Mouse (Mus musculus) thymus, adult 2 months (tissue): ENCODE results near the gene A930009A15Rik.

Experiments used
- CTCF ChIP-seq: fragments of 200-500 bp; IDR thresholded peaks from 2 replicates; pipeline ENCODE4 v1.5.1; 2012; ENCODE audit warnings: mild to moderate bottlenecking, control low read depth, low read length, moderate library complexity, borderline replicate concordance; ENCODE audit not compliant: control insufficient read depth, poor library complexity, insufficient read depth; ENCODE audit errors: extremely low read depth
- POLR2A ChIP-seq: fragments of 200-500 bp; IDR thresholded peaks from 2 replicates; pipeline ENCODE4 v1.6.1; 2012; ENCODE audit warnings: mild to moderate bottlenecking, low read length, control low read depth, moderate library complexity; ENCODE audit not compliant: control insufficient read depth, poor library complexity, insufficient read depth; ENCODE audit errors: extremely low read depth

DNA sequence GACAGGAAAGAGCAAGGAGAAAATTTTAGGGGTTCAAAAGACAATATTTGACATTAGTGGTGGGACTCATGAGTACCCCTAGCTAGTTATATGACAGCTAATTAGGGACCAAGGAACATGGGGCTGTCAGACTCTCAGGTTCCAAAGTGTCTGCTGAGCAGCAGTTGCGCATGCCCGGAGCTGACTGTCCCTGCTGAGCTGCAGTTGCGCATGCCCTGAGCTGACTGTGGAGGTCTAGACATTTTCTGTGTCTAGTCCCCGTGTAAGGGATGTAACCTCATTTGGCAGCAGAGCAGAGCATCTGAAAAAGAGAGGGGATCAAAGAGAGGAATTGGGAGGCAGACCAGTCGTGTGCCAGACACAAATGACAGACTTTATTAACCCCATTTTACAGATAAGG is 5.8 kb upstream of the A930009A15Rik start:
- no peak for TF ChIP-seq CTCF
- no peak for TF ChIP-seq POLR2A
